Mouse (Mus musculus) myocyte (in vitro differentiated cells): ENCODE results near the gene Peg10. TPM values are rescaled to one million over a fixed set of nuclear protein-coding genes. Genes with fewer than 3 reads are reported as not detected.
"Not testable (repeated sequence)": the region's sequence is repeated elsewhere in the genome, so short reads cannot be mapped to it uniquely, and the experiment has no call there.

Experiments used
- H3K27me3 ChIP-seq: one replicate; pipeline ENCODE4 v1.6.1; 2011; ENCODE audit not compliant: control insufficient read depth, insufficient read depth, insufficient read length
- H3K36me3 ChIP-seq: one replicate; pipeline ENCODE4 v1.6.1; 2011; ENCODE audit not compliant: control insufficient read depth, insufficient read depth
- H3K4me2 ChIP-seq: one replicate; pipeline ENCODE4 v1.6.1; 2011; ENCODE audit warnings: low read depth, control low read depth
- H3K4me3 ChIP-seq: one replicate; pipeline ENCODE4 v1.5.1; 2011; ENCODE audit warnings: mild to moderate bottlenecking, control low read depth, moderate library complexity
- H3K79me2 ChIP-seq: one replicate; pipeline ENCODE4 v1.6.1; 2011; ENCODE audit not compliant: control insufficient read depth, insufficient read depth
- H3ac ChIP-seq: one replicate; pipeline ENCODE4 v1.6.1; 2011; ENCODE audit not compliant: control insufficient read depth, insufficient read length
- CEBPB ChIP-seq: IDR thresholded peaks from 2 replicates; pipeline ENCODE4 v1.6.1; 2011; ENCODE audit warnings: mild to moderate bottlenecking, moderate library complexity; ENCODE audit not compliant: poor library complexity, insufficient read depth, severe bottlenecking
- E2F4 ChIP-seq: IDR thresholded peaks from one replicate; pipeline ENCODE4 v1.6.1; 2011; ENCODE audit warnings: mild to moderate bottlenecking, control low read depth, moderate library complexity; ENCODE audit not compliant: insufficient read depth
- MAX ChIP-seq: IDR thresholded peaks from one replicate; pipeline ENCODE4 v1.6.1; 2011; ENCODE audit warnings: low read depth, mild to moderate bottlenecking, control low read depth
- MYOD1 ChIP-seq, 3 experiments: IDR thresholded peaks; one replicate each; pipeline ENCODE4 v1.6.1; 2011; ENCODE audit warnings: control low read depth in 2 of 3, low read depth in 2 of 3, mild to moderate bottlenecking in 2 of 3, moderate library complexity in 1 of 3; ENCODE audit not compliant: insufficient read length in 2 of 3, control insufficient read depth in 1 of 3
- MYOG ChIP-seq, 3 experiments: IDR thresholded peaks; one replicate each; pipeline ENCODE4 v1.6.1; 2011; ENCODE audit warnings: control low read depth in 2 of 3, low read depth in 2 of 3, mild to moderate bottlenecking in 2 of 3; ENCODE audit not compliant: insufficient read length in 2 of 3, control insufficient read depth in 1 of 3, insufficient read depth in 1 of 3
- POLR2A ChIP-seq: IDR thresholded peaks from one replicate; pipeline ENCODE4 v1.6.1; 2011; ENCODE audit warnings: low read depth, mild to moderate bottlenecking, control low read depth, moderate library complexity; ENCODE audit not compliant: insufficient read length
- POLR2AphosphoS2 ChIP-seq: IDR thresholded peaks from one replicate; pipeline ENCODE4 v1.6.1; 2011; ENCODE audit warnings: low read depth, control low read depth; ENCODE audit not compliant: insufficient read length
- REST ChIP-seq: IDR thresholded peaks from one replicate; pipeline ENCODE4 v1.6.1; 2011; ENCODE audit warnings: mild to moderate bottlenecking, control low read depth, moderate library complexity; ENCODE audit not compliant: insufficient read depth, insufficient read length
- SRF ChIP-seq: IDR thresholded peaks from one replicate; pipeline ENCODE4 v1.6.1; 2011; ENCODE audit warnings: low read depth; ENCODE audit not compliant: control insufficient read depth, insufficient read length
- TCF12 ChIP-seq: IDR thresholded peaks from one replicate; pipeline ENCODE4 v1.6.1; 2011; ENCODE audit warnings: mild to moderate bottlenecking, control low read depth; ENCODE audit not compliant: poor library complexity, insufficient read depth, severe bottlenecking
- TCF3 ChIP-seq: IDR thresholded peaks from one replicate; pipeline ENCODE4 v1.6.1; 2011; ENCODE audit warnings: low read depth, control low read depth; ENCODE audit not compliant: insufficient read length
- USF1 ChIP-seq: IDR thresholded peaks from one replicate; pipeline ENCODE4 v1.6.1; 2011; ENCODE audit warnings: low read depth, mild to moderate bottlenecking, control low read depth, moderate library complexity
- polyA plus RNA-seq: library from polyadenylated mRNA; unstranded; fragments of >200 nt; fragmentation: generic; extraction: Trizol; gene quantifications from one replicate; pipeline ENCODE4 v1.2.1, GENCODE M21; 2012; ENCODE audit warnings: missing spikeins

Gene Peg10
- polyA plus RNA-seq, 1 experiment, result 2.6 TPM

- Histone ChIP-seq H3K36me3 (no peaks in the 10 kb centered on the region), H3K4me2 (no peak overlapping the region), H3K27me3 (no peaks in the 10 kb centered on the region), H3K79me2 (no peaks in the 10 kb centered on the region), H3K4me3 (no peak overlapping the region), H3ac (no peak overlapping the region)
- TF ChIP-seq MYOG (IDR thresholded peaks at IDR 0.05; ENCODE audit: control insufficient read depth in 1 of 3, insufficient read depth in 1 of 3, insufficient read length in 2 of 3, low read depth in 2 of 3) (no peak), TCF3 (no peak), E2F4 (no peak), TCF12 (no peak)
Measured at GRCm38 (mm10) chr6:4754886-4755285, 7.8 kb downstream of the Peg10 start.

GRCm38 (mm10) chr6:4761415-4762142 lies 14.5 kb downstream of the Peg10 start:
- H3K27me3 ChIP-seq, H3K79me2 ChIP-seq, H3K4me3 ChIP-seq, H3K4me2 ChIP-seq, H3K36me3 ChIP-seq, H3ac ChIP-seq: not testable (repeated sequence)

GRCm38 (mm10) chr6:4762252-4762651 lies 15.1 kb downstream of the Peg10 start:
- H3K4me2 ChIP-seq, result no peak overlapping the region
- H3K4me3 ChIP-seq, result no peak overlapping the region
- no peaks in the 10 kb centered on the region for H3K36me3 ChIP-seq
- no peak for TF ChIP-seq TCF3
- no peak for TF ChIP-seq E2F4
- TF ChIP-seq MYOG (IDR thresholded peaks at IDR 0.05; ENCODE audit: control insufficient read depth in 1 of 3, insufficient read depth in 1 of 3, insufficient read length in 2 of 3, low read depth in 2 of 3), result no peak
- TF ChIP-seq POLR2AphosphoS2, result no peak
- no peak for TF ChIP-seq REST
- TF ChIP-seq MYOD1 (IDR thresholded peaks at IDR 0.05; ENCODE audit: control insufficient read depth in 1 of 3, insufficient read length in 2 of 3, low read depth in 2 of 3), result no peak
- TF ChIP-seq TCF12, result no peak
- no peak for TF ChIP-seq CEBPB
- TF ChIP-seq USF1, result no peak
- TF ChIP-seq MAX, result no peak
- TF ChIP-seq SRF, result no peak
- TF ChIP-seq POLR2A, result no peak
- no peaks in the 10 kb centered on the region for H3K27me3 ChIP-seq
- H3K79me2 ChIP-seq, result no peaks in the 10 kb centered on the region
- no peak overlapping the region for H3ac ChIP-seq

GRCm38 (mm10) chr6:4796281-4796680 lies 49.2 kb downstream of the Peg10 start:
- Histone ChIP-seq H3ac (no peak overlapping the region), H3K4me2 (no peak overlapping the region), H3K36me3 (no peaks in the 10 kb centered on the region), H3K79me2 (no peaks in the 10 kb centered on the region), H3K4me3 (no peak overlapping the region), H3K27me3 (no peaks in the 10 kb centered on the region)
- TF ChIP-seq MYOG (IDR thresholded peaks at IDR 0.05; ENCODE audit: control insufficient read depth in 1 of 3, insufficient read depth in 1 of 3, insufficient read length in 2 of 3, low read depth in 2 of 3) (no peak), SRF (no peak), POLR2AphosphoS2 (no peak), POLR2A (no peak), MAX (no peak), REST (no peak), CEBPB (no peak), MYOD1 (IDR thresholded peaks at IDR 0.05; ENCODE audit: control insufficient read depth in 1 of 3, insufficient read length in 2 of 3, low read depth in 2 of 3) (no peak), E2F4 (no peak), TCF3 (no peak), USF1 (no peak), TCF12 (no peak)

- H3K4me2 ChIP-seq, H3K4me3 ChIP-seq, H3K79me2 ChIP-seq, H3K27me3 ChIP-seq, H3K36me3 ChIP-seq, H3ac ChIP-seq: not testable (repeated sequence)
Measured at GRCm38 (mm10) chr6:4797317-4797716, 50.2 kb downstream of the Peg10 start.

GRCm38 (mm10) chr6:4798382-4798781 lies 51.3 kb downstream of the Peg10 start:
- H3K4me2 ChIP-seq, result no peak overlapping the region
- no peaks in the 10 kb centered on the region for H3K36me3 ChIP-seq
- H3K79me2 ChIP-seq, result no peaks in the 10 kb centered on the region
- H3K27me3 ChIP-seq, result no peaks in the 10 kb centered on the region
- no peak overlapping the region for H3ac ChIP-seq
- H3K4me3 ChIP-seq, result no peak overlapping the region
- TF ChIP-seq MYOG (IDR thresholded peaks at IDR 0.05; ENCODE audit: control insufficient read depth in 1 of 3, insufficient read depth in 1 of 3, insufficient read length in 2 of 3, low read depth in 2 of 3), result no peak
- TF ChIP-seq MAX, result no peak
- no peak for TF ChIP-seq E2F4
- no peak for TF ChIP-seq REST
- no peak for TF ChIP-seq SRF
